Mouse (Mus musculus): ENCODE results near the gene Slc39a13. TPM values are rescaled to one million over a fixed set of nuclear protein-coding genes. Genes with fewer than 3 reads are reported as not detected.
"Not testable (repeated sequence)": the region's sequence is repeated elsewhere in the genome, so short reads cannot be mapped to it uniquely, and the experiment has no call there.

The Slc39a13 gene
- polyA plus RNA-seq, 1 experiment, result 1.4 TPM

- TF ChIP-seq TAL1 (IDR thresholded peaks at IDR 0.05; ENCODE audit: low read length), result no peak
- TF ChIP-seq GATA1 (IDR thresholded peaks at IDR 0.05; ENCODE audit: low read length), result no peak
- peaks cover 38% of the 10 kb centered on the region for H3K4me1 ChIP-seq (ENCODE audit: control insufficient read depth)
- no peak overlapping the region for H3K4me3 ChIP-seq (replicated peaks)
- no peaks in the 10 kb centered on the region for H3K36me3 ChIP-seq (ENCODE audit: control insufficient read depth)
- no peaks in the 10 kb centered on the region for H3K27me3 ChIP-seq (ENCODE audit: control insufficient read depth)
- H3K9me3 ChIP-seq (ENCODE audit: control insufficient read depth, low read length), result no peaks in the 10 kb centered on the region
Measured at GRCm38 (mm10) chr2:91113852-91114251, 43.6 kb upstream of the Slc39a13 start.

GRCm38 (mm10) chr2:91113334-91113733 lies 43.1 kb upstream of the Slc39a13 start:
- H3K27me3 ChIP-seq (ENCODE audit: control insufficient read depth), result no peaks in the 10 kb centered on the region
- peaks cover 39% of the 10 kb centered on the region for H3K4me1 ChIP-seq (ENCODE audit: control insufficient read depth)
- H3K9me3 ChIP-seq (ENCODE audit: control insufficient read depth, low read length), result no peaks in the 10 kb centered on the region
- no peak for TF ChIP-seq TAL1 (IDR thresholded peaks at IDR 0.05; ENCODE audit: low read length)
- no peaks in the 10 kb centered on the region for H3K36me3 ChIP-seq (ENCODE audit: control insufficient read depth)
- H3K4me3 ChIP-seq (replicated peaks), result no peak overlapping the region

GRCm38 (mm10) chr2:91112491-91112890 lies 42.3 kb upstream of the Slc39a13 start:
- Histone ChIP-seq H3K4me1 (ENCODE audit: control insufficient read depth) (peaks cover 48% of the 10 kb centered on the region), H3K36me3 (ENCODE audit: control insufficient read depth) (no peaks in the 10 kb centered on the region)

GRCm38 (mm10) chr2:91111832-91112231 lies 41.6 kb upstream of the Slc39a13 start:
- H3K36me3 ChIP-seq (ENCODE audit: control insufficient read depth); H3K4me3 ChIP-seq (replicated peaks); H3K27me3 ChIP-seq (ENCODE audit: control insufficient read depth); H3K9me3 ChIP-seq (ENCODE audit: control insufficient read depth, low read length): not testable (repeated sequence)
- H3K4me1 ChIP-seq (ENCODE audit: control insufficient read depth), result peaks cover 54% of the 10 kb centered on the region

More at GRCm38 (mm10) chr2:91112491-91112890, 42.3 kb upstream of the Slc39a13 start:
- Histone ChIP-seq H3K27me3 (ENCODE audit: control insufficient read depth) (no peaks in the 10 kb centered on the region), H3K9me3 (ENCODE audit: control insufficient read depth, low read length) (no peaks in the 10 kb centered on the region), H3K4me3 (replicated peaks) (no peak overlapping the region)
- TF ChIP-seq TAL1 (IDR thresholded peaks at IDR 0.05; ENCODE audit: low read length) (no peak), GATA1 (IDR thresholded peaks at IDR 0.05; ENCODE audit: low read length) (no peak)

- Histone ChIP-seq H3K27me3 (ENCODE audit: control insufficient read depth) (no peaks in the 10 kb centered on the region), H3K9me3 (ENCODE audit: control insufficient read depth, low read length) (no peaks in the 10 kb centered on the region), H3K36me3 (ENCODE audit: control insufficient read depth) (no peaks in the 10 kb centered on the region), H3K4me3 (replicated peaks) (no peak overlapping the region), H3K4me1 (ENCODE audit: control insufficient read depth) (peaks cover 66% of the 10 kb centered on the region)
- TF ChIP-seq GATA1 (IDR thresholded peaks at IDR 0.05; ENCODE audit: low read length), result no peak
- TF ChIP-seq TAL1 (IDR thresholded peaks at IDR 0.05; ENCODE audit: low read length), result no peak
Measured at GRCm38 (mm10) chr2:91110429-91110828, 40.2 kb upstream of the Slc39a13 start.

- no peaks in the 10 kb centered on the region for H3K36me3 ChIP-seq (ENCODE audit: control insufficient read depth)
- no peak overlapping the region for H3K4me3 ChIP-seq (replicated peaks)
- TF ChIP-seq TAL1 (IDR thresholded peaks at IDR 0.05; ENCODE audit: low read length) (no peak), GATA1 (IDR thresholded peaks at IDR 0.05; ENCODE audit: low read length) (no peak)
- no peaks in the 10 kb centered on the region for H3K9me3 ChIP-seq (ENCODE audit: control insufficient read depth, low read length)
- H3K4me1 ChIP-seq (ENCODE audit: control insufficient read depth), result peaks cover 66% of the 10 kb centered on the region
- H3K27me3 ChIP-seq (ENCODE audit: control insufficient read depth), result no peaks in the 10 kb centered on the region
Measured at GRCm38 (mm10) chr2:91109807-91110385, 39.7 kb upstream of the Slc39a13 start.

- Histone ChIP-seq H3K4me3 (replicated peaks) (no peak overlapping the region), H3K9me3 (ENCODE audit: control insufficient read depth, low read length) (no peaks in the 10 kb centered on the region), H3K36me3 (ENCODE audit: control insufficient read depth) (no peaks in the 10 kb centered on the region), H3K27me3 (ENCODE audit: control insufficient read depth) (no peaks in the 10 kb centered on the region), H3K4me1 (ENCODE audit: control insufficient read depth) (peaks cover 63% of the 10 kb centered on the region)
- TF ChIP-seq TAL1 (IDR thresholded peaks at IDR 0.05; ENCODE audit: low read length) (no peak), GATA1 (IDR thresholded peaks at IDR 0.05; ENCODE audit: low read length) (no peak)
Measured at GRCm38 (mm10) chr2:91109241-91109640, 39.0 kb upstream of the Slc39a13 start.

- Histone ChIP-seq H3K4me3 (replicated peaks) (no peak overlapping the region), H3K9me3 (ENCODE audit: control insufficient read depth, low read length) (no peaks in the 10 kb centered on the region), H3K4me1 (ENCODE audit: control insufficient read depth) (peaks cover 63% of the 10 kb centered on the region), H3K36me3 (ENCODE audit: control insufficient read depth) (no peaks in the 10 kb centered on the region), H3K27me3 (ENCODE audit: control insufficient read depth) (no peaks in the 10 kb centered on the region)
- TF ChIP-seq GATA1 (IDR thresholded peaks at IDR 0.05; ENCODE audit: low read length) (no peak), TAL1 (IDR thresholded peaks at IDR 0.05; ENCODE audit: low read length) (no peak)
Measured at GRCm38 (mm10) chr2:91108156-91108555, 37.9 kb upstream of the Slc39a13 start.

GRCm38 (mm10) chr2:91101124-91101740 lies 31.0 kb upstream of the Slc39a13 start:
- peaks cover 54% of the 10 kb centered on the region for H3K4me1 ChIP-seq (ENCODE audit: control insufficient read depth)
- peaks cover 6% of the 10 kb centered on the region for H3K27me3 ChIP-seq (ENCODE audit: control insufficient read depth)
- H3K9me3 ChIP-seq (ENCODE audit: control insufficient read depth, low read length), result no peaks in the 10 kb centered on the region
- H3K36me3 ChIP-seq (ENCODE audit: control insufficient read depth), result no peaks in the 10 kb centered on the region
- TF ChIP-seq TAL1 (IDR thresholded peaks at IDR 0.05; ENCODE audit: low read length) (no peak), GATA1 (IDR thresholded peaks at IDR 0.05; ENCODE audit: low read length) (no peak)
- no peak overlapping the region for H3K4me3 ChIP-seq (replicated peaks)

- Histone ChIP-seq H3K9me3 (ENCODE audit: control insufficient read depth, low read length) (no peaks in the 10 kb centered on the region), H3K4me3 (replicated peaks) (no peak overlapping the region), H3K27me3 (ENCODE audit: control insufficient read depth) (peaks cover 8% of the 10 kb centered on the region), H3K36me3 (ENCODE audit: control insufficient read depth) (no peaks in the 10 kb centered on the region), H3K4me1 (ENCODE audit: control insufficient read depth) (peaks cover 31% of the 10 kb centered on the region)
- TF ChIP-seq TAL1 (IDR thresholded peaks at IDR 0.05; ENCODE audit: low read length), result no peak
- TF ChIP-seq GATA1 (IDR thresholded peaks at IDR 0.05; ENCODE audit: low read length), result no peak
Measured at GRCm38 (mm10) chr2:91098156-91098555, 27.9 kb upstream of the Slc39a13 start.
